Mouse (Mus musculus): Measurements from ENCODE around the gene Szrd1.

- TF ChIP-seq CTCF (IDR thresholded peaks at IDR 0.05; ENCODE audit: control insufficient read depth, insufficient read depth, insufficient replicate concordance, low read depth, low read length) (no peak), POLR2A (IDR thresholded peaks at IDR 0.05; ENCODE audit: control insufficient read depth, low read depth, low read length) (no peak)
Observed at GRCm38 (mm10) chr4:141086862-141087261, 52.7 kb downstream of the Szrd1 start.
